Mouse (Mus musculus) liver, embryonic 14.5 days (tissue): ENCODE data around the gene Tnk1.

Experiments
- CTCF ChIP-seq: IDR thresholded peaks from 2 replicates; pipeline ENCODE4 v1.5.1; 2016; ENCODE audit warnings: antibody characterized with exemption, low read depth, control low read depth
- EP300 ChIP-seq: IDR thresholded peaks from 2 replicates; pipeline ENCODE4 v1.6.1; 2016; ENCODE audit warnings: antibody characterized with exemption, low read depth

- TF ChIP-seq CTCF, result no peak; the same call in 1 of the 2 replicates
- peak; percentile 55; the same call in 1 of the 2 replicates for TF ChIP-seq EP300
These were observed 20.4 kb downstream of the Tnk1 start, which contains the start of gene Tmem256 for GRCm38 (mm10) chr11:69837952-69838713.
